Mouse (Mus musculus) stomach, embryonic 16.5 days (tissue): ENCODE measurements around the gene Nr1h5. TPM values are rescaled to one million over a fixed set of nuclear protein-coding genes. Genes with fewer than 3 reads are reported as not detected.

ENCODE experiments used
- ATAC-seq: fragments of 200-750 bp; cut with Nextera tagmentation; 2 replicates; pipeline ENCODE4 v1.8.0; 2017; ENCODE audit warnings: moderate number of reproducible peaks, moderate TSS enrichment; ENCODE audit not compliant: insufficient read depth, low FRiP score
- H3K27ac ChIP-seq: fragments of 300-500 bp; sonication (generic); 2 replicates; pipeline ENCODE4 v1.5.1; 2014; ENCODE audit warnings: low read length
- H3K27me3 ChIP-seq: fragments of 300-500 bp; sonication (generic); 2 replicates; pipeline ENCODE4 v1.6.1; 2014; ENCODE audit warnings: low read length, control low read depth, mixed read lengths; ENCODE audit not compliant: control insufficient read depth, insufficient read depth
- H3K36me3 ChIP-seq: fragments of 300-500 bp; sonication (generic); 2 replicates; pipeline ENCODE4 v1.6.1; 2014; ENCODE audit warnings: low read length; ENCODE audit not compliant: control insufficient read depth, insufficient read depth
- H3K4me1 ChIP-seq: fragments of 300-500 bp; sonication (generic); 2 replicates; pipeline ENCODE4 v1.6.1; 2014; ENCODE audit warnings: low read length, control low read depth, mixed read lengths; ENCODE audit not compliant: control insufficient read depth, insufficient read depth
- H3K4me2 ChIP-seq: fragments of 300-500 bp; sonication (generic); 2 replicates; pipeline ENCODE4 v1.6.1; 2014; ENCODE audit warnings: low read depth, low read length, mixed read lengths
- H3K4me3 ChIP-seq: fragments of 300-500 bp; sonication (generic); replicated peaks from 2 replicates; pipeline ENCODE4 v1.5.1; 2014; ENCODE audit warnings: mild to moderate bottlenecking, low read length
- H3K9ac ChIP-seq: fragments of 300-500 bp; sonication (generic); 2 replicates; pipeline ENCODE4 v1.6.1; 2014; ENCODE audit warnings: low read length
- H3K9me3 ChIP-seq: fragments of 300-500 bp; sonication (generic); replicated peaks from 2 replicates; pipeline ENCODE4 v1.6.1; 2016; ENCODE audit warnings: low read length, control low read depth; ENCODE audit not compliant: control insufficient read depth
- WGBS: fragments of 180-500 bp; shearing (Covaris S2); extraction: QIAGEN DNeasy Blood & Tissue Kit; methylation state at CpG from one replicate; pipeline ENCODE4 v1.1.7; 2014; 5-methylcytosine and 5-hydroxymethylcytosine counted together
- polyA plus RNA-seq: library from polyadenylated mRNA; unstranded; fragments of >200 nt; fragmentation: Nextera tagmentation; extraction: Ambion mirVana; gene quantifications from 2 replicates; pipeline ENCODE4 v1.2.1, GENCODE M21; 2015

Gene Nr1h5
- polyA plus RNA-seq, 1 experiment from 2014 or later: 0.10 TPM

DNA sequence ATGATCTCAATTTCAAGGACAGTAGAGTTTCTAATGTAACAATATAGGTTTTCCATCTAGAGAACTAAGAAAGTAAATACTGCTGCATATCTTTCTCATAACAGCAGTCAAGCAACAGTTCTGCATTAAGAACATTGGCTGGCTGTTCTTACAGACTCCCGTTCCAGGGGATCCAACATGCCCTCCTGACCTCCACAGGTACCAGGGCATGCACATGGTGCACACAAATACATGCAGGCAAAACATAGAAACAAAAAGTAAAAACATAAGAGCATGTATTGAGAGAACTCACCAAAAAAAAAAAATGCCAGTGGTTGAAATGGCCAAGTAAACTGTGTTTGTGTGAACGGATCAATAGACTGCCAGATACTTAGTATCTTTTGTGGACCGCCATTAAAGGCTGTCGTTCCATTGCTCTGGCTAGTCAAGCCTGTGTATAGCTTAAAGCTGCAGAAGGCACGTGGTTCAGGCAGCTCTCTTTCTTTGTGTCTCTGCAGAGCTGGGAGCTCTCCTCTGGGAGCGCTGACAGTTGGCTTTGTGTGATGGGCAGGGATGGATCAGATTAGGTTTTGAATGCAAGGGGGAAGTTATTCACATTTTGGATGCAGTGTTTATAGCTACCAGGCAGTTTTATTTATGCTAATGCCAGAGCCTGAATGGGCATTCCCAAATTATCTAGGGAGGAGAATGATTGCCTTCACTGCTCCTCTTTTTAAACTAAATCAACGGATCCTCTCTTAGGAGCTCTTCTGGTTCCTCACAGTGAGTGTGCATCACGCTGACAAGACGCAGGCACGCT, 15.8 kb upstream of the Nr1h5 start:
- Histone ChIP-seq H3K9ac (no peak overlapping the region), H3K9me3 (no peaks in the 10 kb centered on the region), H3K4me1 (no peaks in the 10 kb centered on the region), H3K36me3 (no peaks in the 10 kb centered on the region), H3K4me2 (no peak overlapping the region), H3K27ac (no peak overlapping the region), H3K4me3 (no peak overlapping the region), H3K27me3 (no peaks in the 10 kb centered on the region)
- WGBS: 32% methylated on average over 10 of the region's 10 CpGs
- no peak for ATAC-seq

- Histone ChIP-seq H3K27ac (no peak overlapping the region), H3K9me3 (no peaks in the 10 kb centered on the region), H3K9ac (no peak overlapping the region), H3K36me3 (no peaks in the 10 kb centered on the region), H3K4me3 (no peak overlapping the region), H3K27me3 (no peaks in the 10 kb centered on the region), H3K4me2 (no peak overlapping the region), H3K4me1 (no peaks in the 10 kb centered on the region)
- ATAC-seq: no peak
- WGBS: 68% methylated on average over 4 of the region's 4 CpGs
Measured at GRCm38 (mm10) chr3:102976906-102977305, 13.0 kb upstream of the Nr1h5 start.

GRCm38 (mm10) chr3:102970508-102970907, 6.6 kb upstream of the Nr1h5 start:
- 0 out of 2 replicates have a peak overlapping the region, but pooled peaks have one; percentile 34 for H3K27ac ChIP-seq
- no peak overlapping the region for H3K4me2 ChIP-seq

DNA sequence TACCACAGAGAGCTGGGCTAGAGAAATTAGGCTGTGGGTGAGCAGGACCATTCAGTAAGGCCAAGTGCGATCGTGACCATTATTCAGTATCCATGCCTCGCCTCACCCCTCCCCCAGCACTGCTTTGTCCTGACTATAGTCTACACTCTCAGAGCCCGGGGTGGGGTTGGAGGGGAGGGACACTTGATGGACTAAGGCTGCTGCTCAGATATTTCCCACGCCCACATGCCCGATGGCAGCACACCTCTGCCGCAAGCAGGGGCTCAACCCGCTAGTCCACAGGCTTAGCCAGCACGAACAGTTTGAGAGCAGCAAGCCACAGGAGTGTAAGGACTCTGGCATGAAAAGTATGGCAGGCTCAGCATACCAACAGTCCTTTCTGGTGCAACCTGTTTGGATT, 6.1 kb upstream of the Nr1h5 start:
- peak; percentile 50; the same call in 1 of the 2 replicates for ATAC-seq
- Histone ChIP-seq H3K27ac (no peak overlapping the region), H3K4me1 (no peaks in the 10 kb centered on the region)

More at GRCm38 (mm10) chr3:102970508-102970907, 6.6 kb upstream of the Nr1h5 start:
- H3K4me3 ChIP-seq: no peak overlapping the region
- H3K4me1 ChIP-seq: no peaks in the 10 kb centered on the region
- H3K9me3 ChIP-seq: no peaks in the 10 kb centered on the region
- H3K36me3 ChIP-seq: no peaks in the 10 kb centered on the region
- no peaks in the 10 kb centered on the region for H3K27me3 ChIP-seq
- WGBS: 63% methylated on average over 3 of the region's 3 CpGs
- no peak for ATAC-seq
- no peak overlapping the region for H3K9ac ChIP-seq

GRCm38 (mm10) chr3:102955596-102955995, 8.3 kb downstream of the Nr1h5 start:
- WGBS: 54% methylated on average over 3 of the region's 3 CpGs
- Histone ChIP-seq H3K27me3 (no peaks in the 10 kb centered on the region), H3K36me3 (no peaks in the 10 kb centered on the region), H3K4me3 (no peak overlapping the region), H3K9ac (no peak overlapping the region), H3K4me1 (no peaks in the 10 kb centered on the region), H3K4me2 (no peak overlapping the region), H3K27ac (no peak overlapping the region), H3K9me3 (no peaks in the 10 kb centered on the region)
- no peak for ATAC-seq

More for the DNA sequence above, 6.1 kb upstream of the Nr1h5 start:
- Histone ChIP-seq H3K36me3 (no peaks in the 10 kb centered on the region), H3K9ac (no peak overlapping the region), H3K27me3 (no peaks in the 10 kb centered on the region), H3K4me3 (no peak overlapping the region), H3K9me3 (no peaks in the 10 kb centered on the region), H3K4me2 (peak overlapping the region; percentile 15; the same call in 1 of the 2 replicates)
- WGBS: 60% methylated on average over 9 of the region's 9 CpGs

- H3K27me3 ChIP-seq: no peaks in the 10 kb centered on the region
- no peak overlapping the region for H3K4me2 ChIP-seq
- no peak overlapping the region for H3K27ac ChIP-seq
- no peak overlapping the region for H3K4me3 ChIP-seq
- H3K36me3 ChIP-seq: no peaks in the 10 kb centered on the region
- no peak for ATAC-seq
- 91% methylated on average over 3 of the region's 3 CpGs for WGBS
- H3K9ac ChIP-seq: no peak overlapping the region
- H3K4me1 ChIP-seq: no peaks in the 10 kb centered on the region
- H3K9me3 ChIP-seq: no peaks in the 10 kb centered on the region
Measured at GRCm38 (mm10) chr3:102955143-102955542, 8.8 kb downstream of the Nr1h5 start.

- Histone ChIP-seq H3K36me3 (no peaks in the 10 kb centered on the region), H3K4me2 (no peak overlapping the region), H3K27ac (no peak overlapping the region), H3K4me3 (no peak overlapping the region), H3K9me3 (no peaks in the 10 kb centered on the region), H3K27me3 (no peaks in the 10 kb centered on the region), H3K9ac (no peak overlapping the region), H3K4me1 (no peaks in the 10 kb centered on the region)
- 79% methylated on average over 12 of the region's 12 CpGs for WGBS
- no peak for ATAC-seq
Measured at GRCm38 (mm10) chr3:102954476-102954875, 9.5 kb downstream of the Nr1h5 start.

DNA sequence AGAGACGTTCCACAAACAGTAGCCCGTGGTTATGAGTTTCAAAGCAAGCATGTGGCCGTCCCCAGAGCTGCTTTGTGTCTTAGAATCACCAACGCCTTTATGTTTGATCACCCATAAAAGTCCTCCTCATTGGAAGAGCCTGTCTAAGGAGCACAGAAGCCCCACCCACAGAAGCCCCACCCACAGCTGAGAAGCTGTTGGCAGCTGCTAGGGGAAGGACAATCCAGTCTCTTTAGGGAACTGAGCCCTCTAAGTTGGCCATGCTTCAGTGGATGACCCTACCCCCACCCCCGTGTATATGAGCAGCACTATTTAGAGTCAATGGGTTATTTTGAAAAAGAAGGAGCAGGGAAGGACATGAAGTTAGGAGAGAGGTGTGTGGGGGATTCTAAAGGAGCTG, 17.1 kb downstream of the Nr1h5 start:
- Histone ChIP-seq H3K4me1 (no peaks in the 10 kb centered on the region), H3K36me3 (no peaks in the 10 kb centered on the region), H3K9ac (no peak overlapping the region), H3K27ac (no peak overlapping the region), H3K9me3 (no peaks in the 10 kb centered on the region), H3K27me3 (no peaks in the 10 kb centered on the region), H3K4me3 (no peak overlapping the region), H3K4me2 (no peak overlapping the region)
- 57% methylated on average over 5 of the region's 5 CpGs for WGBS
- no peak for ATAC-seq

DNA sequence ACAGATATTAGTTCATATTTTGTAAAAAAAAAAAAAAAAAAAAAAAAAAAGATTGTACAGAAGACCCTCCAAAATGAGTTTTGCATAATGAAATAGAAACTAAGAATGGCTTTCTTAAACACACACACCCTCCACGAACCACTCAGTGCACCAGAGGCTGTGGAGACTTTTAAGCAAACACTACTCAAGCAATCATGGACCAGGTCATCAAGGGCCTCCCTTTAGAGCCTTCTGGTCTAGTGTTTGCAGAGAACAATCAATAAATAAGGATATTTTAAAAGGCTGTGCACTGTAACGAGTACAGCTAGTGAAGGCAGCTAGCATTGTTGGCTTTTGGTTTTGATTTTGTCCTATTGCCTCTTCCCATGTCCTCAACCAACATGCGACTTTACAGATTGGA, 17.6 kb downstream of the Nr1h5 start:
- Histone ChIP-seq H3K4me2 (no peak overlapping the region), H3K9ac (no peak overlapping the region), H3K27me3 (no peaks in the 10 kb centered on the region), H3K4me1 (no peaks in the 10 kb centered on the region), H3K9me3 (no peaks in the 10 kb centered on the region), H3K36me3 (no peaks in the 10 kb centered on the region), H3K4me3 (no peak overlapping the region), H3K27ac (no peak overlapping the region)
- ATAC-seq: no peak
- WGBS: 61% methylated on average over 3 of the region's 3 CpGs
